Mouse (Mus musculus): Measurements from ENCODE around the gene Mthfd2l.

The Mthfd2l gene

DNA sequence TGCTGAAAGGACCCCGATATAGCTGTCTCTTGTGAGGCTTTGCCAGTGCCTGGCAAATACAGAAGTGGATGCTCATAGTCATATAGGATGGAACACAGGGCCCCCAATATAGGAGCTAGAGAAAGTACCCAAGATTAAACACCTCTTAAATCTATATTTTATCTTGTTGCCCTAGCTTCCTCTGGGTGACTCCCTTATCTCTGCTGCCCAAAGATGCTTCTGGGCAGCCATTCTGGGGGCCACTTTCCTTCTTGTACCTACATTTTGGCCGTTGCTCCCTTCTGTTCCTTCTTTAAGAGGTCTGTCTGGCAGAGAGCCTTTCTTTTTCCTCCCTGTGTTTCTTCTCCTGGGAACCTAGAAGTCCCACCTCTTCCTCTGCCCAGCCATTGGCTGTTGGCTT lies 14.5 kb downstream of the Mthfd2l start:
- no peak for DNase-seq (ENCODE audit: extremely low spot score, low spot score)

DNA sequence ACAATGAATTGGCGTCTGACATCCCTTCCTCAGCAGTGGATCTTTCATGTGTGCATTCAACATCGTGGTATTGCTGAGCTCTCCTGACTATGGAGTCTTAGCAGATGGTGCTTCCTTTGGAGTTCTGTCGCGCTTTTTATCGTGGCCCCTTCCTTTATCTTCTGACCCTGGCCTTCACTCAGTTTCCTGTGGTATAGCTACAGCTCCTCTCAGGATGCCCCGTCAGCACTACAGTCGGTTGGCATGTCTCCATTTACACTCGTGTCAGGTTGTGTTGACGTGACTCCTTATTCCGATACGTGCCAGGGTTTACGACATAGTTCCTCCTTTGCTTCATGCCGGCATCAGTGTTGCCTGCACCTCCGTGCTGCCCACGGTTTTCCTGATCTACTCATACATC lies 18.6 kb downstream of the Mthfd2l start:
- no peak for DNase-seq (ENCODE audit: extremely low spot score, low spot score)

DNA sequence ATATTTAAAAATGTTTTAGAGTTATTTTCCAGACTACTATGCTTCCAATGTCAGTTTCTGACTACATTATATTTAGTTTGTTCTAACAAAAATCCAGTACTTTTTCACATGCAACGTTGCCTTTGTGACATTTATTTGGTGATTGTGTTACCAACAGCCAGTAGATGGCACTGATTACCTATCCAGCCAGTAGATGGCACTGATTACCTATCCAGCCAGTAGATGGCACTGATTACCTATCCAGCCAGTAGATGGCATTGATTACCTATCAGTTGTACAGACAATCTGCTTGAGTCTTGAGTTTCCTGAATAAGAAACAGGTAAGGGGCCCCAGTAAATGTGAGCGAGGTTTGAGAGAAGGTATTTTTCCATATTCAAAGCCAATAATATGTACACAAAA lies 20.6 kb downstream of the Mthfd2l start:
- DNase-seq (ENCODE audit: extremely low spot score, low spot score) = no peak

DNA sequence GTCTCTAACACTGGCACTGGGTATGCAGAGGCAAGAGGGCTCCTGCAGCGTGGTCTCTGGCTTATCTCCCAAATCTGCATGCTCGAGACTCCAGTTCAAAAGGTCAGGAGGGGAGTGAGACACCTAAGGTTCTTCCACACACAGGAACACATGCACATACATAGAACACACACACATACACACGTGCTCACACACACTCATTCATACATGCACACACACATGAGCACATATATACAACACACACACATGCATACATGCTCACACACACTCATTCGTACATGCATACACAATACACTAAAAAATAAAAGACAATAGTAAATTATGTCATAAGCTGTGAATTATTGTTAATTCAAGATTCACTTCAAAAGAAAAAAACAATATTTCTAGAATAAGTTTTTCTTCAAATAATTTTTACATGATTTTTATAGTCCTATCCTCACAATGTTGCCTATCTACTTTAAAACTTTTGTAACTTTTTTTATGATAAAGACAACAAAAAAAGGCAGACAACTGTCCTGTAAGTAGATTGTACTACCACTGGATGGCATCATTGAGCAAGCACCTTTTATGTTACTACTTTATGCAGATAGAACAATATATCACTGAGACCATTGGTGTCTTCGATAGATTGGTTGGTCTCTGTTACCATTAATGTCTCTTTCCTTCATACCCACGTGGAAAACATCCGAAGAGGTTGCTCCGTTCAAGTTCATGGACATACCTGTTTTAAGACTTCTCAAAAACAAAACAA lies 22.0 kb downstream of the Mthfd2l start:
- no peak for DNase-seq (ENCODE audit: extremely low spot score, low spot score)

DNA sequence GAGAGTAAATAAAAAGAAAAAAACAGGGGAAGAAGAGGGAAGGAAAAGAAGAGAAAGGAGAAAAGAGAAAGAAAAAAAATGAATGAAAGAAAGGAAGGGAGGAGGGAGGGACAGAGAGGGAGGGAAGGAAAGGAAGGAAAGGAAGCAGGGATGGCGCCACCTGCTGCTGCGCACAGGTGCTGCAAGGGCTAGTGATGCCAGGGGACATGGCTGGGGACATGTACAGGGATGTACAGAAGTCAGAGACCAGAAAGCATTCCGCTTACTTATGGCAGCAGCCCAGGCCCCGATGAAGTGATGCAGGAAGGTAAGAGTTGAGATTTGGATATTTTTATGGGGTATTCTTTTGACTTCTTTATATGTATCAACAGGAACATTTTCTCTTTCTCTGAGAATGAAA lies 33.4 kb downstream of the Mthfd2l start:
- no peak for DNase-seq (ENCODE audit: extremely low spot score, low spot score)

DNA sequence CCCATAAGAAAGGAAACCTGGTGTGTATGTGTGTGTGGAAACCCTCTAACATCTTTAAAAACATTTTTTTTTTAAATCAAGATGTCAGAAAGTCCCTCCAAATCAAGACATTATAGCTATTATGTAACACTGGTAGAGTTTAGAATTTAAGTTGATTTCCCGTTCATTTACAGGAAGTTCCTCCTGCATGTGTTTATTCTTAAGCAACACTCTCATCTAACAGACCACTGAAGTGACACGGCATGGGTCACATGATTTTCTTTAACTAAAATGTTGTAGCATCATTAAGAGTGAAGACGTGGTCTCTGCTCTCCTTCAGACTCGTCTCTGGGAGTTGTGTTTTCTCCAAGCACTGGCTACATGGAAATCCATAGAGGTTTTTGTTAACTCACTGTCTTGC lies 33.8 kb downstream of the Mthfd2l start:
- DNase-seq (ENCODE audit: extremely low spot score, low spot score) = no peak

DNA sequence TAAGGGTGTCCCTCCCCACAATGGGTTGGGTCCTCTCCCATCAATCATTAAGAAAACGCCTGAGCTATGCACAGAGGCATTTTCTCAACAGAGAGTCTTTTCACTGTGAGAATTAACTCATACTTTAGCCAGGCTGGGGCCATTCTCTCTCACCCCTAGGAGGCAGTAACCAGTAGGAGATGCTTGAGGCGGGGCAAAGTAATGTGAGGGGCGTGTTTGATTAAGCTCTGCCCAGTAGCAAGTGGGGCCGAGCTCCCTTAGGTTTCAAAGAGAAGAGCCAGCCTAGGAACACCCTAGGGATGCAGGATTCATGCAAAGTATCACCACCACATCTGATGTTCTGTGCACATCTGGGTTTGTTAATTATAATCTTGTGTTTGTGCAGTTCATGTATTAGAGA lies 34.5 kb downstream of the Mthfd2l start:
- DNase-seq (ENCODE audit: extremely low spot score, low spot score) = no peak

DNA sequence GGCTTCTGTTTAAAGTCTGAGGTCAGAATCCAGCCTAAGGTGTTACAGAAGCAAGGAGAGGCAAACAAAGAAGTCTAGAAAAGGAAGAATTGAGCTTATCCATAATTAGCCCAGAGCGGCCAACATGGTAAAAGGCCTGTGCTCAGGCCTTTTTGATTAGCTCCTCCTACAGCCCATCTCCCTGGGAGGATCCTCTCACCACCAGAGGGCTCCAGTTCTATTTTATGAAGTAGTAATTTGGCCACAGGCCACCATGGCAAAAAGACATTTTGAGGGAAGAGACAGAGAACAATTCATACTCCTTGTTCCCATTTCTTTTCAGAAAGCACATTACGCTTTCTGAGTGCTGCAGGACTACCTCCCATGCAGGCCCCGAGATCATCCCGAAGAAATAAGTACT lies 46.3 kb downstream of the Mthfd2l start:
- peak; percentile 21 for DNase-seq (ENCODE audit: extremely low spot score, low spot score)

DNA sequence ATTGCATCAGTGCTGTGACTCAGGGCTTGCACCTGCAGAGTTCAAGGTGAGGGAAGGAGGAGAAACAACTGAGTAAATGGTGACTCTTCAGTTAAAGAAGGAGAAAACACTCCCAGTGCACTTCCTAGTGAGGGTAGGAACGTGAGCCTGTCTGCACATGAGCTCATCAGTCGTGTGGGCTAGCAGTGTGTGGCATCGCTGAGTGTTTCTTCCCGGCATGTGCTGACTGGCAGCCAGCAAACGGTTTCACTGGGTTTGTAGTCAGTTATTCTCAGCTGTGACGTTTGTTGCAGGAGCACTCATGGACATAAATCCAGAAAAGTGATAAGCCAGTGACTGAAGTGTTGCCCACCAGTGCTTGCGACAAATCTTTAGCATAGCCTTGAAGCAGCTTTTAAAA lies 49.4 kb downstream of the Mthfd2l start:
- DNase-seq (ENCODE audit: extremely low spot score, low spot score) = no peak

DNA sequence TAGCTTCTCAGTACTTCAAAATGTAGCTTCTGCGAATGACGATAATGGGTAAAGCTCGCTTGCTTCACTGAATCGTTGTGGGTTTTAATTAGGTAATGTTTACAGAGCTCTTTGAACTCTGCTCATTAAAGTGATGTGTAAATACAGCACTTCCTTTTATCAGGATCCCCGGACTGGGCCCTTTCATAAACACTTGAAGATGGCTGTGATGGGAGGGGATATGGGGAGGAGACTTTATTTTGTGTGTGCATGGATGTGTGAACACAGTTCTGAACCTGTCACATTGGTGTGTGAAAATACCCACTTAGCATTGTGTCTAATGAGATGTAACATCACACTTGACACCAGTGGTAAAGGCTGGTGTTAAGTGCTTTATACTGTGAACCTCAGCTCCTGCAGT lies 56.7 kb downstream of the Mthfd2l start:
- no peak for DNase-seq (ENCODE audit: extremely low spot score, low spot score)

DNA sequence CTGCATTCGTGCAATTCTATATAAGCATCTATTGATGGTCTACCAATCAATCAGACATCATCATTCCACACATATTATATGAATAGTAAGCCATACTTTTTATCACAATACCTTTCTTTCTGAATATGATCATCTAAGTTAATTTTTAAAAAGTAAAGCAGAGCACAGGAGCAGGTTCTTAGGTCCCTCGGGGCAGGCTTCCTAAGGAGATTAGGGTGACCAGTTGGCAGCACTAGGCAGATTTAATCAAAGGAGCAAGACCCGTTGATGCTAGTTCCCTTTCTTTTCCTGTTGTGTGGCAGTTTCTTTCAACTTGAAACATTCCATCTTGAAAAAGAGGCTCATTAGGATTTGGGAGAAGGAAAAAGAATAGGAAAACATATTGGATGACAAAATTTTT lies 57.2 kb downstream of the Mthfd2l start:
- no peak for DNase-seq (ENCODE audit: extremely low spot score, low spot score)

DNA sequence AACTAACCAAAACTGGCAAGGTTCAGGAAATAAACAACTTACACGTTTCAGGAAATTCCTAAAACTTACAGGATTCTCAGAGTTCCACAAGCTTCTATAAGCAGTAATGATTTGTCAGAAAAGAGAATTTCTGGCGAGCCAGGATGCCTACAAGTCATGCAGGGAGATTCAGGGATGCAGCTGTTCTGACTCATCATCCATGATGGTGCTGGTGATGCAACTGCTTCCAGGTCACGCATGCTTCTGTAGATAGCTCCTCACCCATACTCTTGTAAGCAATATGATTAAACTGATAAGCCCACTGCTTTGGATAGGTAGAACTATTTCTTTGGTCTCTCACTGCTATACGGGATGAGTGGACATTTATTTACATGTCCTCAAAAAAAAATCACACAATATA lies 57.7 kb downstream of the Mthfd2l start:
- no peak for DNase-seq (ENCODE audit: extremely low spot score, low spot score)

DNA sequence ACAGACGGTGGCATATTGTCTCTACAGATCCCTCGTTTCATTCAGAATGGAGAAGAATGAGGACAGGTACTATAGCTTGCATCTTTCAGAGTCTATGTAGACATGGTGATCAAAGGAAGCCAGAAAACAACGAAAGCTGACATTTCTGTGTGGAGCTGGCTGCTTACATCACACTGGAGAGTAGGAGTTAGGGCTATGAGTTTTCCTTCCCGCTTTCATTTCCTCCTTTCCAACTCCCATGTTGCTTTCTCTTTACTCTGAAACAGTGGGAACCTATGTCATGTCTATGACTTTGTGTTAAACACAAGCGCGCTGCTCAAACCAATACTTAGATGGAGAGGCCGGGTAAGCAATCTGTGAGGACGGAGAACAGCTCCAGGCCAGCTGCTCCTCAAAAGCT lies 69.0 kb downstream of the Mthfd2l start:
- DNase-seq (ENCODE audit: extremely low spot score, low spot score) = no peak

DNA sequence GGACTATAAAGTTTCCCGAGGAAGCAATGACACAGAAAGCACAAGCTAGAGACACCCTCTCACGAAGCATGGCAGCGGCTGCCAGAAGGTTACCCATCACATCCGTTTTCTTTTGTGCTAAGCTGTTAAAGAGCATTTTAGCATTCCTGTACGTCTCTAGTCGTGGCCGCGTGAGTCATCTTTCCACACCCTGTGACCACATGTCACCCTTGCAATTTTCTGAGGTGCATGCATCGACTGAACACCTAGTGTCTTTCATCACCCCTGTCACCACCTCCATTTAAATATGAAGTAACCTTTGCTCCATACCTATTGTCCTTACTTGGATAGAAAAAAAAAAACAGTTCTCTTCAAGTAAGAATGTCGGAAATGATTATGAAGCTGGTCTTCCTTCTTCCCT lies 84.3 kb downstream of the Mthfd2l start:
- DNase-seq (ENCODE audit: extremely low spot score, low spot score) = no peak

DNA sequence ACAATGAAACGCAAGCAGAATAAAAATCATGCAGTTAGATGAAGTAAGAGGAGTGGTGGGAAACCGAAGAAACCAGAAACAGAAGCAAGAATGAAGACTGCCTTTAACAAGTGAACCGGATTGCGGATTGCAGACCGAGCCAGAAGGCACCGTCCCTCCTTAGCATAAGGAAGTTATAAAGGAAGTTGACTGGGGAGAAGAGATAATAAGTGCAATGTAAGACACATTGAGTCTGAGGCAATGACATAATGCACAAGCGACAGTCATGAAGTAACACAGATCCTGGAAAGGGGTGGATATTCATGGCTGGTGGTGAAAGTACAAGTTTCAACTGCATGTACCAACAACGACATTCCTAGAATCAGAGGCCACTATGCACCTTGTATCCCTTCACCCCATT lies 92.2 kb downstream of the Mthfd2l start:
- no peak for DNase-seq (ENCODE audit: extremely low spot score, low spot score)

DNA sequence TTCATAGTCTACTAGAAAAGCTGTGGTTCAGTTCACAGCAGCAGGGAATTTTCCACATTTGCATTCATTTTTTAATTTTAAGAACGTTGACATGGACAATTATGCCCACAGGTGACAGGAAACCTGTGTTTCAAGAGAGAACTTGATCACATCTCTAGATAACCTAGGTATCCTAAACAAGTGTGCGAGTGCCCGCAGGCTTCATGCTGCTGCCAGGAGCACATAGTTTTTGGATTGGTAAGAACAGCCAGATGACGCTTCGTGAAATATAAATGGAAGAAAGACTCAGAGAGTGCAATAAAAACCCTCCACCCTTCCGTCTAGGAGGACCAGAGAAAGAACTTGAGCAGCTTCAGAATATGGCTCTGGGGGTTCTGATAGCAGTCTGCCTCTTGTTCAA lies 96.2 kb downstream of the Mthfd2l start, which contains the start of gene Epgn:
Gene Epgn, plus strand, starts transcription at position 301 of the 400 bp plus-strand sequence.
- DNase-seq (ENCODE audit: extremely low spot score, low spot score) = no peak

DNA sequence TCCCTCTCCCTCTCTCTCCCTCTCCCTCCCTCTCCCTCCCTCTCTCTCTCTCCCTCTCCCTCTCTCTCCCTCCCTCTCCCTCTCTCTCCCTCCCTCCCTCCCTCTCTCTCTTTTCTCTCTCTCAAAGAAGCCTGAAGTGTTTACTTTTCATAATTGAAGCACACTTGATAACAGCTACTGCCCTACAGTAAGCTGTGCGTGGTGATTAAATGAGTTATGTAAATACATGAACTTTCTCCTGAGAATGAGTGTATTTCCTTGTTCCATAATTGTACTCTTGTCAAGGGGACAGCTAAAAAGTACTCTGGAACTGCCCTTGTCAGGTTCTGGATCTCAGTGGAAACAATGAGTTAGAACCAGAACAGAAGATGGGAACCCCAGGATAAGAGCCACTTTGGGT lies 96.9 kb downstream of the Mthfd2l start:
- DNase-seq (ENCODE audit: extremely low spot score, low spot score) = no peak

DNA sequence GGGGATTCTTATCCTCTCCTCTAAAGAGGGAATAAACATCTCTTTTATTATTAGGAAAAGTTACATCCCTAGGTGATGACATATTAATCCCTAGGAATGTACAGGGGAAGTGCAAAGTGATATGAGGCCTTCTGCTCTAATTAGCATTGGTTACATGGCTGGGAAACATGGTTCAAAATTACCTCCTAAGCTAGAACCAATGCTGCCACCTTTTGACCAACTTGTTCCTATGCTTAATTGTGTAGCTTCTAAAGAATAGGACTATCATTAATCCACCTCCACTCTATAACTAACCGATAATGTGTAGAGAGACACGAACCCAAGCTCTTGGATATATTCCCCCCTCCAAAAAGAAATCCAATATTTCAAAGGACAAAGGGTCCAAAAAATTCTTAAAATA lies 99.7 kb downstream of the Mthfd2l start:
- DNase-seq (ENCODE audit: extremely low spot score, low spot score) = no peak

DNA sequence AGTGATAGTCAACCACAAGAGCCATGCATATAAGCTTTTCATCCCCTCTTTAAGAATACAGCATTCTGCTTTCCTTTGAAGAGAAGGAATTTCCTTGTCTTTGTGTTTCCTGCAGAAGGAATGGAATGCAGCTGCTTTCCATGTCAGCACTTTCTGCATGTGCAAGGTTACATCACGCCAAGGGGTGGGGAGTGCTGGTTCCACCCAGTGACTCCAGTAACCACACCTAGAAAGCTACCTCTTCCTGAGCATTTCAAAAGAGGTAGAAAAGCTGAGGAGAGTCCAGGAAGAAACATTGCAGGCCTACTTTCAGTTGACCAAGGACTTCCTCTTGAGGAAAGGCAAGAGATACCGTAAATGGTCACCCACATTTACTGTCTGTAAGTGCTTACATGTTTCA lies 104.4 kb downstream of the Mthfd2l start:
- no peak for DNase-seq (ENCODE audit: extremely low spot score, low spot score)

DNA sequence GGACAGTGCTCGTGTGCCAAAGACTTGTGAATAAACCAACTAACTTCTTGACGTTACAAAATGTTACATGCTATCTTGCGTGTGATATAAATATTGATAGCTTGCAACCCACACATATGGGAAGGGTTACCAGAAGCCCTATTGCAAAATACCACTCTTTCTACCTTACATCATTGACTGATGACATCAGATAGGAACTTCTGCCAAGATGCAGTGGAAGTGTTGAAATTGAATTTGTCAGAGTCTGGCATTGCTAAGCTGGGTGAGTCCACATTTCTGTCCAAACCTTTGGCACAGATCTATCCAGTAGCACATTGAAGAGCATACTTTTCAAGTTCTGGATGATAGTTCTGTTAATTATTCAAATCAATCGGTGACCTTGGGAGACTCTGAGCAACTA lies 105.7 kb downstream of the Mthfd2l start:
- DNase-seq (ENCODE audit: extremely low spot score, low spot score) = no peak

DNA sequence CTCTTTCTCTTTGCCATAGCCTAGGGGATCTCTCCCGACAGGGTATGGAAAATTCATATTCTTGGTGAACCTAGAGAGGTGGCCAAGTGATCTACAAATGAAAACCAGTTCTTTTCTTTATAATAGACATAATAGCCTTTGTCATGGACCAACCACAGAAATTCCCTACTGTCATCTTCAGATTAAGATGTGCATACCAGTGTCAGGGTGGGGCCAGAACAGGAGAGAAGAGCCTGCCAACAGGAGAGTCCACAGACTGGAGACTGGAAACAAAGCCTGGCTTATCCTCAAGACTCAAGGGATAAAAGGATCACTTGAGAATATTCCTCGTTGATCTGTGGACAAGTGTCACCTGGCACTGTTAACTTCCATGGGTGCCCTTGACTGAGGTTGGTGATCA lies 106.8 kb downstream of the Mthfd2l start:
- no peak for DNase-seq (ENCODE audit: extremely low spot score, low spot score)

DNA sequence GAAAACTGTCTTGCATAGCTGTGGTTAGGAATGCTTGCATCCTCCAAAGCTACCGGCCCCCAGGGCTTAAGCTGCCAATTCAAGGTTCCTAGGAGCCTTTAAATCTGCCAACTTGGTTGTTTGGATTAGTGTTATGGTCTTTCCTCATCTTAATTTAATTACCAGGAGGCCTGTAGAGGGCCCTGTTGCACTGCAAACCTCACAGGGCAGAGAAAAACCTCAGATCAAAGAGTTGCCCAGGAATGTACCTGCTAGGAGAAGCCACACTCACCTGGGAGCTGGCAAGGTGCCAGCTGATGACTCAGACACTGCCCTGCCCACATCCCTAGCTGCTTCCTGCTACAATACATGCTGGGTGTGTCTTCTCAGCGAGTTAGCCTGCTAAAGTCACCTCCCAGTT lies 107.6 kb downstream of the Mthfd2l start:
- no peak for DNase-seq (ENCODE audit: extremely low spot score, low spot score)

DNA sequence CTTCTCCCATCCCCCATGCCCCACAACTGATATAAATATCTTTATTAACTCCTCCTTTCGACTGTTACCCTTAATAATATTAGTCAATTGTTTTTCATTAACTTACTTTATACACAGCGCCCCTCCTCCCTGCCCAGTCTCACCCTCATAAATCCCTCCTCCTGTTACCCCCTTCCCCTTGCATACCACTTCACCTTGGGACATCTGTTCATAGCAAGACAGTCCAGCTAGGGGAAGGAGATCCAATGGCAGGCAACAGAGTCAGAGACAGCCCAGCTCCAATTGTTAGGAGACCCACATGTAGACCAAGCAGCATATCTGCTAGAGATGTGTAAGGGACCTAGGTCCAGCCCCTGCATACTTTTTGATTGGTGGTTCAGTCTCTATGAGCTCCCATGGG lies 108.0 kb downstream of the Mthfd2l start:
- DNase-seq (ENCODE audit: extremely low spot score, low spot score) = no peak

DNA sequence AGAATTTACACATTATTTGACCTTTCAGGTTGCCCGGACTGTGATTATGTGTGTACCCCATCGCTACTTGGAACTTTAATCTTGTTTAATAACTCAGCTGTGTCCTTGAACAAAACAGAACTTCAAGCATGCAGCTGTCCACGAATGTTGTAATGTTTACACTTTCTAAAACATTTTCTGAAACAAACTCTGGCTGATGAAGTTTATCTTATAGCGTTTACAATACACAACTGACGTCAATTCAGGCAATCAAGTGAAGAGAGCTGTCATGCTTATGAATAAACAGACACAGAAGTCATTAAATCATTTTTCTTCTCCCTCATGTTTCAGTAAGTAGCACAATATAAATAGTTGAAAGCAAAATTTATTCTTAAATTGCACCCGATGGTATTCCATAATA lies 117.1 kb downstream of the Mthfd2l start:
- no peak for DNase-seq (ENCODE audit: extremely low spot score, low spot score)

All from neural tube, embryonic 10.5 days (tissue).